Mouse (Mus musculus) adrenal gland, adult 2 months (tissue): ENCODE measurements around the gene Rasa3. TPM values are rescaled to one million over a fixed set of nuclear protein-coding genes. Genes with fewer than 3 reads are reported as not detected.

ENCODE experiments used
- DNase-seq: peaks from one replicate; pipeline ENCODE4 v3.0.0; 2021
- polyA plus RNA-seq: library from polyadenylated mRNA; depleted of rRNA; stranded (reverse); fragments of >200 nt; gene quantifications from 2 replicates; pipeline ENCODE4 v1.2.3, GENCODE M21; 2012
- total RNA-seq, 2 experiments: library from RNA; stranded (reverse); gene quantifications; 2 replicates each; pipeline ENCODE4 v1.2.3; 2021

Gene Rasa3
- total and polyA plus RNA-seq, 3 experiments, result 27.4 to 38.6 (median 35.9) TPM

- peak; percentile 29 for DNase-seq
Measured at GRCm38 (mm10) chr8:13620226-13620920, 57.0 kb downstream of the Rasa3 start.

- no peak for DNase-seq
Measured at GRCm38 (mm10) chr8:13616831-13617505, 60.4 kb downstream of the Rasa3 start.

GRCm38 (mm10) chr8:13614924-13615391, 62.4 kb downstream of the Rasa3 start:
- DNase-seq, result no peak

GRCm38 (mm10) chr8:13614136-13614535, 63.3 kb downstream of the Rasa3 start:
- DNase-seq, result no peak

- no peak for DNase-seq
Measured at GRCm38 (mm10) chr8:13611702-13612101, 65.7 kb downstream of the Rasa3 start.

- no peak for DNase-seq
Measured at GRCm38 (mm10) chr8:13609971-13610370, 67.4 kb downstream of the Rasa3 start.

GRCm38 (mm10) chr8:13608946-13609345, 68.5 kb downstream of the Rasa3 start:
- DNase-seq, result no peak

GRCm38 (mm10) chr8:13605920-13606480, 71.4 kb downstream of the Rasa3 start:
- no peak for DNase-seq

- DNase-seq, result peak; percentile 27
Measured at GRCm38 (mm10) chr8:13602621-13603020, 74.8 kb downstream of the Rasa3 start.

GRCm38 (mm10) chr8:13601166-13601565, 76.2 kb downstream of the Rasa3 start:
- no peak for DNase-seq

GRCm38 (mm10) chr8:13600716-13601115, 76.7 kb downstream of the Rasa3 start:
- no peak for DNase-seq

GRCm38 (mm10) chr8:13600204-13600603, 77.2 kb downstream of the Rasa3 start:
- DNase-seq, result peak; percentile 37

- DNase-seq, result no peak
Measured at GRCm38 (mm10) chr8:13597777-13598176, 79.6 kb downstream of the Rasa3 start.

- no peak for DNase-seq
Measured at GRCm38 (mm10) chr8:13595861-13596260, 81.5 kb downstream of the Rasa3 start.

- DNase-seq, result peak; percentile 34
Measured at GRCm38 (mm10) chr8:13594884-13595323, 82.5 kb downstream of the Rasa3 start.

GRCm38 (mm10) chr8:13593340-13593739, 84.1 kb downstream of the Rasa3 start:
- no peak for DNase-seq

GRCm38 (mm10) chr8:13591246-13591645, 86.2 kb downstream of the Rasa3 start:
- no peak for DNase-seq

- no peak for DNase-seq
Measured at GRCm38 (mm10) chr8:13589071-13589470, 88.3 kb downstream of the Rasa3 start.

- no peak for DNase-seq
Measured at GRCm38 (mm10) chr8:13584652-13585051, 92.8 kb downstream of the Rasa3 start.

GRCm38 (mm10) chr8:13577869-13578268, 99.5 kb downstream of the Rasa3 start:
- DNase-seq, result no peak

GRCm38 (mm10) chr8:13571999-13572398, 105.4 kb downstream of the Rasa3 start:
- DNase-seq, result no peak

- peak; percentile 51 for DNase-seq
Measured at GRCm38 (mm10) chr8:13562118-13562517, 115.3 kb downstream of the Rasa3 start, which contains the start of gene 1700029H14Rik. TSS of gene 1700029H14Rik (minus strand) at chr8:13562461.

- no peak for DNase-seq
Measured at GRCm38 (mm10) chr8:13557526-13557925, 119.9 kb downstream of the Rasa3 start.
